Mouse (Mus musculus) left cerebral cortex, adult 18-20 months (tissue): ENCODE measurements around the gene Mogs. TPM values are rescaled to one million over a fixed set of nuclear protein-coding genes. Genes with fewer than 3 reads are reported as not detected.

ENCODE experiments used
- DNase-seq, 2 experiments: peaks; one replicate each; pipeline ENCODE4 v3.0.0; 2021 to 2022; ENCODE audit warnings: low spot score in 2 of 2, mixed read lengths in 1 of 2
- long read RNA-seq, 2 experiments: library from polyadenylated mRNA; stranded (forward); transcript quantifications; one replicate each; pipeline ENCODE4 v2.0.0; 2021
- total RNA-seq, 2 experiments: library from RNA; stranded (reverse); gene quantifications; 2 replicates each; pipeline ENCODE4 v1.2.3; 2021

Gene Mogs
- 10 to 100 TPM; 29.6 to 31.8 TPM for total RNA-seq
- long read RNA-seq, experiment 1, transcript Mogs-201 (4 exons, 2,780 nt), result major isoform, 76 of 96 reads
- long read RNA-seq, experiment 1, partial matches to known transcripts, result 1 of 96 reads
- long read RNA-seq, experiment 1, other reads (novel, unspliced or antisense), result 16 of 96 reads
- long read RNA-seq, experiment 2, transcript Mogs-201 (4 exons, 2,780 nt), result major isoform, 54 of 69 reads
- long read RNA-seq, experiment 2, partial matches to known transcripts, result 1 of 69 reads
- long read RNA-seq, experiment 2, other reads (novel, unspliced or antisense), result 11 of 69 reads

DNA sequence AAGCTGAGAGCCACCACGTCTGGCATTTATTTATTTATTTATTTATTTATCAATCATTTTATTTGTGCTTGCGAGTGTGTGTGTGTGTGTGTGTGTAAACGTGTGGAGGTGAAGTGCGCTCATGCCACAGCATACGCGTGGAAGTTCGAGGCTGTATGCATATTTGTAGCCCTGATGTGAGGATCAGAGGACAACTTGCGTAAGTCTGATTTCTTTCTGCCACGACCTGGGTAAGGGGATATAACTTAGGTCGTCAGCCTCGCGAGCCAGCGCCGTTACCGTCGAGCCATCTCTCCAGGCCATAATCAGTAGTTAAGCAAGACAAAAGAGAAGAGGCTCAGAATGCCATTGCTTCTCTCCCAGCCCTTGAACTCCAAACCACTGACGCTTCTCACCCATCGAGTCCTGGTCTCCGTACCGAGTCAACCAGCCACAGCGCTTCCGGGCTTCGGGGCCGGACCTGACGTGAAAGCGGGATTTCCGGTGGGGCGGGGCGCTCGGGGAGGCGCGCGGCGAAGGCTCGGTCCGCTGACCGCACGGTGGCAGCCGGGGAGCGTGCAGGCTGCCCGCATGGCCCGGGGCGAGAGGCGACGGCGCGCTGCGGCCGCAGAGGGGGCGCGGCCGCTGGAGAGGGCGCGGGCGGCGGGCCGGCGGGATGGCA lies at the start of gene Mogs:
TSS of gene Mogs (plus strand) at position 486 of the 661 bp plus-strand sequence.
- peak; percentile 95 for DNase-seq

GRCm38 (mm10) chr6:83065995-83066394 lies 49.3 kb upstream of the Mogs start:
- no peak for DNase-seq

DNA sequence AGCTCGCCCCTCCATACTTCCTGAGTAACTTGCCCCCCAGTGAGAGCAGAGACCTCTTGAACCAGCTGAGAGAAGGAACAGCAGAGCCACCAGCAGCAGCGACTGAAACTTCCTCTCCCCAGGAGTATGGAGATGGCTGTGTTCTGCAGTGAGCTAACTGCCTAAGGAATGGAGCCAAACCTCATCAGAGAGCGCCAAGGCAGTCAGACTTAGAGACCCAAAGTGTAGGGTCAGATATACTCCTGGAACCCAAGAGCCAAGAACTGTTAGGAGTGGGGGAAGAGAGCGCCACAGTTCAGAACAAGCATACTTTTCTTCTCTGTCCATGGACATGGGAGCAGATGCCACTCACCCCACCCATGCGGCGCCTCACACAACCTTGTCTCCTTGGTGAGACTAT lies 48.9 kb upstream of the Mogs start:
- DNase-seq, result no peak

DNA sequence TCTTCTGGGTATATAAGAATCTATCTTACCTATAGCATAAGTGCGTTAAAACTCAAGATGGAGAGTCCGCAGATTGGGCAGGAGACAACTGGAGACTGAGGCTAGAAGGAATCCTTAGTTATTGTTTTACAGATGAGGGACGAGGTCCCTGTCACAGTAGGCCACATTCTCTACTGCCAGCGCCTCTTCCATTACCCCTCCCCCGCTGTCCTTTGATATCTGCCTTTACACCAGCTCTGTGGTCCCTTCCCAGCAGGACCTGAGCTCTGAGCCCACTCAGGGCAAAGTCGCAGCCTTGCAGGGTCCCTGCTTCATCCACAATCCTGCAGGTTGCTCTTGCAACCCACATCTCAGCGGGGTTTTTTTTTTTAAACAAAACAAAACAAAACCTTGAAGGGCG lies 47.1 kb upstream of the Mogs start:
- no peak for DNase-seq

DNA sequence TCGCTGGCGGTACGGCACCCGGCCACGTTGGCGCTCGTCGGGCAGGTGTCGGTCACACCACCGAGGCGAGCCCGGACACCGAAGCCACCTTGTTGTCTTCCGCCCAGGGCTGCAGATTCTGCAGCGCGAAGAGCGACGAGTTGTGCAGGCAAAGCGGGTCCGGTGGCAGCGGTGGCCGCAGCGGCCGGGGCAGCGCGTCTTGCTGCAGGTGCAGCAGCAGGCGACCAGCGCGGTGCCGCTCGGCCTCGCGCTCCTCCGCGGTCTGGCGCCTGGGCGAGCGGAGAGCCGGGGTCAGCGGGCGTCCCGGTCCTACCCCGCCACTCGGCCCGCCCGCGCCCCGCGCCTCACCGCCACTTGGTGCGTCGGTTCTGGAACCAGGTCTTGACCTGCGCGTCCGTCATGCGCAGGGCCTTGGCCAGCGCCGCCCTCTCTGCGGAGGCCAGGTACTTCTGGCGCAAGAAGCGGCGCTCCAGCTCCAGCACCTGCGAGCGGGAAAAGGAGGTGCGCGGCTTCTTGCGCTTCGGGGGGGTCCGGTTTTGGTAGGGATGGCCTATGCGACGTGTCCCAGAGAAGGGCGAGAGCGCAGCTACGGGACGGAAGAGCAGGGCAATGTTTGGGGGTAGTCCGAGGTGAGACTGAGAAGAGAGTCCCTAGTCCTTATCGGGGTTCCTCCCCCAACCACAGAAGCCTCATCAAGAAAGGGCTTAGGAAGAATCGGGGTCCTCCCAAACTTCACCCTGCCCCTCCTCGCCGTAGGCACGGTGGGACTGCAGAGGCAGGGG lies 46.4 kb upstream of the Mogs start:
- no peak for DNase-seq

- DNase-seq, result no peak
Measured at GRCm38 (mm10) chr6:83069488-83070246, 45.6 kb upstream of the Mogs start.

GRCm38 (mm10) chr6:83070247-83070310 lies 45.2 kb upstream of the Mogs start, which contains the start of gene Tlx2:
Tlx2 (minus strand) TSS chr6:83070293.
- DNase-seq, result no peak

GRCm38 (mm10) chr6:83070311-83071219 lies 44.7 kb upstream of the Mogs start:
- DNase-seq, result no peak

DNA sequence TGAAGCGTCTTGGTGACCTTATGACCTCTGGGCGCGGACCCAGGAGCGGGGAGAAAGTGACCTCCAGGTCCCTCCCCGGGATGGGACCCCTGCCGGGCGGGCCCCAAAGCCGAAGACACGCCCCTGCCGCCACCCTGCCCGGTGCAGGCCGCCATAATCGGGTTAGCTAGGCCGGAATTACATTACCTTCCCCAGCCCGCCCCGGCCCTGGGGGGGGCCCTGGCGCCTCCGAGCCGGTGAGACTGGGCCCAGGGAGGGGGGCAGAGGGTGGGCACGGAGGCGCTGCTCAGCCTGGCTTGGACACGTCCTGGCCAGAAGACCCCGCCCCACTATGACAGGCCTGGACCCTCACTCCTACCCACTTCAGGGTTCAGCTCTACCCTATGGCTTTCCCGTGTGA lies 44.1 kb upstream of the Mogs start:
- DNase-seq, result no peak

DNA sequence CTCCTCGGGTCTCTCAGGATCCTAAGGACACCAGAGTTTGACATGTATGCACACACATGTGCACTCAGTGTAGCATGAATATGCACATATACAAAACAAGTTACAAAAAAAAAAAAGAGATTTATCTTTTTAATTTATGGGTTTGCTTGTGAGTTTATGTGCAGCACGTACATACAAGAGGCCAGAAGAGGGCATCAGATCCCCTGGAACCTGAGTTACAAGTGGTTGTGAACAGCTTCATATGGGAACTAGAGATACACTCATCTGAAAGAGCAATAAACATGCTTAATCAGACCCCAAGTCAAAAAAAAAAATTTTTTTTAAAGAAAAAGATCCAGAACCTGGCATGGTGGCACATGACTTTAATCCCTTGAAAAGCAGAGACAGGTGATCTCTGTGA lies 40.3 kb upstream of the Mogs start:
- DNase-seq, result no peak

GRCm38 (mm10) chr6:83077630-83078323 lies 37.5 kb upstream of the Mogs start, which contains the start of gene Pcgf1:
Pcgf1 (plus strand) TSS chr6:83077869.
- peak; percentile 23 to 42 for DNase-seq

GRCm38 (mm10) chr6:83078324-83078858 lies 36.9 kb upstream of the Mogs start:
- DNase-seq, result peak; percentile 100

DNA sequence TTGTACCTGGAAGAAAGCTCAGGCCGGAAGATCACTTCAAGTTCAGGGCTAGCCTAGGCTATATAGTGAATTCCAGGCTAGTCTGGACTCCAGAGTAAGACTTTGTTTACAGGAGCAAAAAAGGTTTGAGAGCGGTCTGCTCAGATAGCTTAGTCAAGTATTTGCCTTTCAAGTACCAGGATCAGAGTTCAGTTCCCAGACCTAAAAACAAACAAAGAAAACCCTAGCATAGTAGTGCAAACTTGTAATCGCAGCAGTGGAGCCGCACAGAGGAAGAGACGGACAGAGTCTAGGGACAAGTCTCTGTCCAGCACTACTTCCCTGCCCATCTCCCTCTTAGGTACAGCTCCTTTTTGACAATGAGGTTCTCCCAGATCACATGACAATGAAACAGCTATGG lies 35.1 kb upstream of the Mogs start:
- DNase-seq, result no peak

DNA sequence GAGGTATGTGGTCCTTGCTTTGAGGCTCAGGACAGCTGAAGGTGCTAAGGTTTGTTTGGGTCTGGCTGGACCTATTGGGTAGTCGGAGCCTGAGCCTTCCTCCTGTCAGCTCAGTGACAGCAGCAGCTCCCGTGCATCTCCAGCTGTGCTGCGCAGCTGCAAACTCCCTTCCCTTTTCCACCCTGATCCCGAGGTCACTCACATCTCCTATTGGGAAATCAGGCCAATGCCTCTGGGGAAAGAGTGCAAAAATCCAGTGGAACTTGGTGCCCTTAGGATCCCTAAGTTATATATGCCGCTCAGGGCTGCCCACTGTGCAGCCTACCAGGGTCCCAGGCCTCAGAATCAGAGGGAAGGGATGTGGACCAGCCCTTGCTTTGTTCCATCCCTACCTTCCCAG lies 31.8 kb upstream of the Mogs start:
- DNase-seq, result no peak

DNA sequence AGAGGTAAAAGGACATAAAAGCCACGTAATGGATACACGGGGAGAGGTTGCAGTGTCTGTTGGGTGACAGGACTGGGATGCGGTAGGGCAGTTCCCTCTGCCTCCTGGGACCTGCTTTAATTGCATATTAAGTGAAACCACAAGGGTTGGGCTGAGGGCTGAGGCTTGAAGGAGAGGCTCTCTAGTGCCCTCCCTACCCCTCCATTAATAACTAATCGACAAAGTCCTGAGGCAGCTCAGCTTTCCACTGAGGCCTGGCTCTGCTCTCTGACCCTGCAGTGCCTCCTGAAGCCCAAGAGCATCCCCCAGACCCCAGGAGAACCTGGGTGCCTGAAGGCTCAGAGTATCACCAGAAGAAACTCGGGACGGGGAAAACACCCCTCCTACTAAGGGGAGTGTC lies 30.8 kb upstream of the Mogs start:
- DNase-seq, result no peak

DNA sequence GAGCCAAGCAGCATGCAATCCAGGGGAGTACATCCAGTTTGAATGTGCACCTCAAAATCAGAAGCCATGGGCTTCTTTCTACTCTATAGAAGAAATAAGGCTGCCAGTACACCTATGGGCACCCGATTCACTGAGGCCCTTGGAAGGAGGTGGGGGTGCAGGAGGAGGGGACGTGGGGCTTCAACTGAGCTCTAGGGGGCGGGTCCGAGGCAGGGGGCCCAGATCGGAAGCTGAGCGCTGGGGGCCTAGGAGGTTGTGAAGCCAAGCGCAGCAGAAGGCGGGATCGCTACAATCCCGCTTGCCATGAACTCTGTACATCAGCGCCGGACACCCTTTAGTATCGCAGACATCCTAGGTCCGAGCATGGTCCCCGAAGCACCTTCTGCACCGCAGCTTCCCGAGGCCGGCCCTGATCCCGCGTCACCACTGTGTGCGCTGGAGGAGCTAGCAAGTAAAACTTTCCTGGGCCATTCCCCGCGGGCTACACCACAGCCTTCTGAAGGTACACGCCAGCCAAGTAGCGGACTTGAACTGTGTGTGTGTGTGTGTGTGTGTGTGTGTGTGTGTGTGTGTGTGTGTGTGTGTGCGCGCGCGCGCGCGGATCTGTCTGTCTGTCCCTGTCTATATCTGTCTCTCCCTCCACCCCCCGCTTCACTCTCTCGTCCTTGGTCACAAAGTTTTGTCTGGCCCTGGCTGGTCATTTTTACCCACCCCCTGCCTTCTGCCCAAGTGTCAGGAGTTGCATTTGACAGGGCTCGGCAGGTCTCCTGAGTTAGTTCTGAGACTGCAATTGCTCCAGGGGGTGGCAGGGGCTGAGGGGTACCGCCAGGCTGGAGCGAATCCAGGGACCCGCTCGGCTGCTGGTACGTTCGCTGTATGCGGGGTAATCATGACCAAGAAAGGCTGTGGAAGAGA lies 28.9 kb upstream of the Mogs start, which contains the start of gene Lbx2:
TSS of gene Lbx2 (plus strand) at position 247 of the 915 bp plus-strand sequence.
- no peak for DNase-seq

- DNase-seq, result no peak
Measured at GRCm38 (mm10) chr6:83087205-83087925, 27.9 kb upstream of the Mogs start.

DNA sequence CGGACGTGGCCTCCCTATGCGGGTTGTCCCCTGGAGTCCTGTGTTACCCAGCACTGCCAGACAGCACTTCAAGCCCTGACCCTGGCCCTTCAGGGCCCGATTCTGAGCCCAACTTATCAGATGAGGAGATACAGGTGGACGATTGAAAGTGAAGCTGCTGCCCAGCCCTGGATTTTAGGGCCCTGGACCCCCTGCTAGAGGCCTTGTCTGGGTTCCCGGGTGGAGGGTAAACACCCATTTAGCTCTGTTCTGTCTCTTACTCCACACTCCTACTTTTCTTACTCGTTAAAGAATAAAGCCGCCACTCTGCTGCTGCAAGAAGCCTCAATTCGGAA lies 27.4 kb upstream of the Mogs start:
- DNase-seq, result no peak
